Mouse (Mus musculus) embryonic stem cell, embryonic (primary cell): ENCODE measurements at regions not wholly inside any gene's neighbourhood (a gene's known extent, or its start where the extent isn't known, plus 50 kb on each side); places are given as distances from the start of the nearest gene placed in this dataset.
"Not testable (repeated sequence)": the region's sequence is repeated elsewhere in the genome, so short reads cannot be mapped to it uniquely, and the experiment has no call there.

Experiments used
- CTCF ChIA-PET, 4 experiments: fragments of 300-600 bp in 2 of 4; fragments of 350-600 bp in 2 of 4; sonication (Branson Sonifier 250); formaldehyde crosslinking; loops; one replicate each; lab custom pipeline; 2022; ENCODE audit warnings: inconsistent platforms in 2 of 4; lab: Charles Lee
- POLR2A ChIA-PET, 4 experiments: fragments of 300-600 bp in 2 of 4; fragments of 350-600 bp in 2 of 4; sonication (Branson Sonifier 250); formaldehyde crosslinking; loops; one replicate each; lab custom pipeline; 2022; ENCODE audit warnings: antibody characterized with exemption in 4 of 4, inconsistent platforms in 1 of 4; lab: Charles Lee

DNA sequence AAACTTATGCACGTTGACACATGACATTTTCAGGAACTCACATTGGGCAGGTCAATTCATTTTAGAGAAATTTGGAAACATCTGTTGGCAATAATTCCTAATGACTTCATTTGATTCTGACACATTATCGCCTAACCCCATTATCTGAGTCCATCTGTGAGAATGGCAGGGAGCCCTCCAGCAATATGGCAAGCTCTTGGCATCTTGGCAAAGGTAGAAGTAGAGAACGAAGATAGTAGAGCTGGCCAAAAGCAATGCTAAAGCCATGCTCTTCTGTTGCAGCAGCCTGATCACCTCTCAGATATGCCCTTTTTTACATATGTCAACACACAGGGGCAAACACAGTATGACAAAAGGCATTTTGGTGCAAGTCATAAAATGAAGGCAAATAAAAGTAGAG lies 536.4 kb upstream of the Ins1 start:
- CTCF ChIA-PET: no interaction called here
- POLR2A ChIA-PET: no interaction called here

DNA sequence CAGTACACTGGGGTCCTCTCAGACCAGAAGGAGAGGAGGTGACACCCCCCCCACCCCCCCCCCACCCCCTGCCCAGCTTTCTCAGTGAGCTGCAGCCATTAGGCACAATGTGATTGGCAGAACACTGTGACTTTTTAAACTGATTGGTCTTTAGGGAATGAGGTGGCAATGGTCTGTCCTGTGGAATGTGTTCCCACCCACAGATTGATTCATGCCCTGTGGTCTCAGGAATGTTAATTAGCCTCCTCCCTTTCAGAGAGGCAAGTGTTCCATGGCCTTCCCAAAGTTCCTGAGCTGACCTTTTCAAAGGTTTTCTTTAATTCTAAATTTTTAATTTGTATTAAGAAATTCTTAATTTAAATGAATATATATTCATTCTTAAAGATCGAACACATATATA lies 524.0 kb upstream of the Ins1 start:
- CTCF ChIA-PET: no interaction called here
- POLR2A ChIA-PET: no interaction called here

DNA sequence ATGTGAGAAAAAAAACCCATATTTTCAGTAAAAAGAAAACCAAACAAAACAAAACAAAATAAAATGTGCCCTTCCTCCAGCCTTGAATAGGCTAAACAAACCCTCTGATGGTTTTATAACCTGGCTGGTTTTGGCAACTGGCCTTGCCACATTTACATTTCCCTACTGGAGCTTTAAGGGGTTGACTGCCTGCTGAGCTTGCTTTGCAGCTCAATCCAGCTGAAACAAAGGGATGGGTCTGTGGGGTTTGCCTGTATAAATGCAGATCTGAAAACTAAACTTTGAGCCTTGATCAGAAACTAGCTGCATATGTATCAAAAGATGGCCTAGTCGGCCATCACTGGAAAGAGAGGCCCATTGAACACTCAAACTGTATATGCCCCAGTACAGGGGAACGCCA lies 523.1 kb upstream of the Ins1 start:
- ChIA-PET POLR2A (no interaction called here), CTCF (interaction anchor here in 1 of 4 experiments (0.6 kb wide), 1 partner anchor 21 kb away, joined by 7 read pairs; no protein-coding TSS in a partner anchor)

DNA sequence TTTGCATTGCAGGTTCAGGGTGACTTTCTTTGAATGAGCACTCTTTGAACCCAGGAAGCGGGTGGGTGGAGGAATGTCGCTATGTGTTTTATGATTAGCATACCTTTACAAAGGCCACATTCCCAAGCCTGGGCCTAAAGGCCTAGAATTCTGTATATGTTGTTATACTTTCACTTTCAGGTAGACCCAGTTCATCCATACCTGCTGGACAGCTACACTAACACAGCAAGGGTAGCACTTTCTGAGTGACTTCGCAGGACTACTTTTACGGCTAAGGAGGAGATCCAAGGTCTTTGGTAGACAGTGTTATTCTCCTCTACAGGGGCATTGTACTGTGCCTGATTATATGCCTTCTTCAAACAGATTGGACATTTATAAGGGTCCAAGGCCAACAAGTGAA lies 521.9 kb upstream of the Ins1 start:
- CTCF ChIA-PET, POLR2A ChIA-PET: not testable (repeated sequence)

DNA sequence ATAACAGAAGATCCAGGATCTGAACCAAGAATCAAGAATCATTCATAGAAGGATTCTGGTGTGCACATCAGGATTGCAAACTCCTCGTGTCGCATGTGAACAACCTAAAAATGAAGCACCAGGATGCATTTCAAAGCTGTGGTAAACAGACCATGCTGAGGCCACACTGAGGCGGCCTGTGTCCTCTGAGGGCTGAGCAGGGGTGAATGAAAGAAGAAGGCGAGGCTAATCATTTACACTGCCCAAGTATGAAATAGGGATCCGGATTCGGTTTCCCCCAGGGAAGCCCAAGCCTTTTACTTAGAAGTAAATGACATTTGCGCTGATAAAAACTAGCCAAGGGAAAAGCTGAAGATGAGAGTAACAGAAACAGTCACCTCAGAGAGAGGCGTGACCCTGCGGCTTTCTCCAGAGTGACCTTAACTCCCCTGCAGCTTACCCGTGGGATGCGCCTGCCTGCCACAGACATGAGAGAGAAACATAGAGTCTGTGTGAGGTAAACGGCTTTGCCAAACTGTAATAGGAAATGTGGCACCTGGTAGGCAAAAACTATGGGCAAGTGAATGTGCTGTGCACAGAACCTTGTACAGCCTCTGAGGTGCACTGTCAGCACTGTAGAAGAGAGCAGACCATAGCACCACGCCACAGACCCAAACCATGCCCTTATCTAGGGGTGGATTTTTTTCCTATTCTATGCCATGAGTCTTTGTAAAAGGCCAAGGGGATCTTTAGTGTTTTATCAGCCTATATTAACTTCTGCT lies 490.1 kb upstream of the Ins1 start:
- ChIA-PET CTCF (no interaction called here), POLR2A (no interaction called here)
